Mouse (Mus musculus): Measurements from ENCODE around the gene Erg.

DNA sequence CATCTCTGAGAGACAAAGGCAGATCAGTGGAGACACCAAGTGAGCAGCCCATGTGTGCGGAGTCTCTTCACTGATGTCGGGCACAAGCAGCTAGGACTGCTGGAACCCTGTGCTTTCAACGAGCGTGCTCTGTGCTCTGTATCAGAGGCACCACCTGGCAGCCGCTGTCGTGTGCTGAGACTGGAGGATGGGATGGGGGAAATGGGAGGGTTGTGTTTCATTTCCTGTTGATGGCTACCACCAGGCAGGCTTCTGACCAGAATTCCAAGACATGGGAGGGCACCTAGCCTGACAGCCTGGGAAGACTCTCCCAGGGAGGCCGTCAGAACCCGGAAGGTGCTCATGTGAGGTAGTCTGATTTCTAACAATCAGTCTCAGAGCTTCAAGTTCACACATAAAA, 234.1 kb downstream of the Erg start:
- TF ChIP-seq POLR2A (IDR thresholded peaks at IDR 0.05; ENCODE audit: borderline replicate concordance, insufficient read depth, low read length), result no peak
- no peak for TF ChIP-seq CTCF (IDR thresholded peaks at IDR 0.05; ENCODE audit: borderline replicate concordance, insufficient read depth, low read depth, low read length)
